ENCODE assay signal across 28 mouse cellular contexts in genomic region chr11:103365022-103365421, GRCm38 (mm10). TPM values are rescaled to one million over a fixed set of nuclear protein-coding genes. Genes with fewer than 3 reads are reported as not detected.
DNase-seq lines count a peak whose midpoint lies in the region; ATAC-seq and TF ChIP-seq lines count a peak whose summit lies in the region.
"Had no signal": no experiment of that assay in that cellular context is flagged by ENCODE, and none has a peak within 500 bp of the region (broad histone marks: within the 10 kb centered on the region; RNA-seq: fewer than 3 reads in every experiment).

No protein-coding gene starts in this region.

- peaks cover 40% of the 10 kb centered on the region for H3K36me3 ChIP-seq in embryonic facial prominence, embryonic 13.5 days
- H3K36me3 ChIP-seq in embryonic facial prominence, embryonic 10.5 days (replicated peaks): peaks cover 45% of the 10 kb centered on the region
- H3K36me3 ChIP-seq in kidney, embryonic 15.5 days: peaks cover 17% of the 10 kb centered on the region
- H3K36me3 ChIP-seq in lung, postnatal 0 days (ENCODE audit: insufficient read depth, low read length): peaks cover 9% of the 10 kb centered on the region; the same call in 1 of the 2 replicates

- no peak overlapping the region for H3K27ac ChIP-seq in embryonic facial prominence, embryonic 13.5 days
- H3K27ac ChIP-seq in embryonic facial prominence, embryonic 10.5 days (replicated peaks): no peak overlapping the region
- peak overlapping the region; percentile 57; the same call in 1 of the 2 replicates for H3K27ac ChIP-seq in kidney, embryonic 15.5 days
- peak overlapping the region; percentile 53 for H3K27ac ChIP-seq in left cerebral cortex, adult 2 months
- H3K27ac ChIP-seq in lung, postnatal 0 days (ENCODE audit: low read length): peak overlapping the region; percentile 94
- H3K27ac ChIP-seq: hindbrain, embryonic 13.5 days; limb, embryonic 10.5 days; limb, embryonic 15.5 days; liver, embryonic 13.5 days; midbrain, embryonic 13.5 days; neural tube, embryonic 13.5 days had no signal

- TF ChIP-seq CTCF in left cerebral cortex, adult 2 months (IDR thresholded peaks at IDR 0.05): no peak
- no peak for TF ChIP-seq CTCF in lung, postnatal 0 days (IDR thresholded peaks at IDR 0.05)

- no peak for DNase-seq in embryonic facial prominence, embryonic 10.5 days (ENCODE audit: low spot score)
- no peak for DNase-seq in kidney, postnatal 36 days
- no peak for DNase-seq in left cerebral cortex, adult 2 months (ENCODE audit: extremely low spot score in 1 of 2, low spot score in 2 of 2)
- no peak for DNase-seq in left cerebral cortex, postnatal 4 days
- no peak for DNase-seq in lung, postnatal 0 days (ENCODE audit: low spot score)
- no peak for DNase-seq in lung, postnatal 4 days
- DNase-seq: adrenal gland, adult 8-10 months; cerebellum, adult 8-10 months; cerebellum, postnatal 25 days; gastrocnemius, postnatal 36 days; heart, adult 18-20 months; heart, postnatal 4 days; kidney, adult 9 months; layer of hippocampus, postnatal 36 days; liver, embryonic 13.5 days; right cerebral cortex, postnatal 14 days; thymus, adult 18-20 months; thymus, postnatal 25 days had no signal

- H3K4me2 ChIP-seq in embryonic facial prominence, embryonic 13.5 days: no peak overlapping the region
- no peak overlapping the region for H3K4me2 ChIP-seq in kidney, embryonic 15.5 days
- H3K4me2 ChIP-seq in lung, postnatal 0 days (replicated peaks; ENCODE audit: low read depth, low read length): no peak overlapping the region
- H3K4me2 ChIP-seq: hindbrain, embryonic 13.5 days; limb, embryonic 15.5 days; midbrain, embryonic 13.5 days; neural tube, embryonic 13.5 days had no signal

- no peaks in the 10 kb centered on the region for H3K9me3 ChIP-seq in embryonic facial prominence, embryonic 13.5 days
- no peaks in the 10 kb centered on the region for H3K9me3 ChIP-seq in embryonic facial prominence, embryonic 10.5 days
- no peaks in the 10 kb centered on the region for H3K9me3 ChIP-seq in kidney, embryonic 15.5 days (replicated peaks)
- H3K9me3 ChIP-seq in lung, postnatal 0 days (ENCODE audit: low read length): no peaks in the 10 kb centered on the region
- H3K9me3 ChIP-seq: hindbrain, embryonic 13.5 days; limb, embryonic 10.5 days; limb, embryonic 15.5 days; liver, embryonic 13.5 days; midbrain, embryonic 13.5 days; neural tube, embryonic 13.5 days had no signal

- intact Hi-C loops in left cerebral cortex, adult 2 months (cut with DNase I): no loop called here
- intact Hi-C loops in left cerebral cortex, postnatal 4 days (cut with DNase I): no loop called here

- peaks cover 32% of the 10 kb centered on the region for H3K4me1 ChIP-seq in embryonic facial prominence, embryonic 13.5 days
- peaks cover 46% of the 10 kb centered on the region for H3K4me1 ChIP-seq in embryonic facial prominence, embryonic 10.5 days
- H3K4me1 ChIP-seq in kidney, embryonic 15.5 days: peaks cover 56% of the 10 kb centered on the region
- peaks cover 10% of the 10 kb centered on the region for H3K4me1 ChIP-seq in lung, postnatal 0 days (ENCODE audit: insufficient read depth, low read depth, low read length)

- H3K27me3 ChIP-seq in embryonic facial prominence, embryonic 13.5 days: peaks cover 61% of the 10 kb centered on the region
- peaks cover 62% of the 10 kb centered on the region for H3K27me3 ChIP-seq in embryonic facial prominence, embryonic 10.5 days (replicated peaks; ENCODE audit: low read depth, poor library complexity, severe bottlenecking)
- H3K27me3 ChIP-seq in kidney, embryonic 15.5 days: peaks cover 29% of the 10 kb centered on the region
- H3K27me3 ChIP-seq in lung, postnatal 0 days (replicated peaks; ENCODE audit: insufficient read depth, low read length): no peaks in the 10 kb centered on the region
- H3K27me3 ChIP-seq: CH12.LX had no signal

- ATAC-seq in embryonic facial prominence, embryonic 13.5 days (ENCODE audit: insufficient number of reproducible peaks, insufficient read depth, low FRiP score, low TSS enrichment, low read depth): no peak
- no peak for ATAC-seq in kidney, embryonic 15.5 days (replicated peaks; ENCODE audit: low FRiP score)
- ATAC-seq in lung, postnatal 0 days: no peak
- ATAC-seq: forebrain, embryonic 14.5 days; intestine, postnatal 0 days; midbrain, embryonic 13.5 days had no signal

- no peak overlapping the region for H3K4me3 ChIP-seq in embryonic facial prominence, embryonic 13.5 days
- no peak overlapping the region for H3K4me3 ChIP-seq in embryonic facial prominence, embryonic 10.5 days
- H3K4me3 ChIP-seq in kidney, embryonic 15.5 days (replicated peaks): no peak overlapping the region
- H3K4me3 ChIP-seq in left cerebral cortex, adult 2 months: no peak overlapping the region
- no peak overlapping the region for H3K4me3 ChIP-seq in lung, postnatal 0 days (ENCODE audit: low read depth, low read length)
- H3K4me3 ChIP-seq: hindbrain, embryonic 13.5 days; limb, embryonic 10.5 days; limb, embryonic 15.5 days; liver, embryonic 13.5 days; midbrain, embryonic 13.5 days; neural tube, embryonic 13.5 days had no signal

- WGBS in embryonic facial prominence, embryonic 13.5 days: 76% methylated on average over 3 of the region's 3 CpGs
- WGBS in embryonic facial prominence, embryonic 10.5 days: 76% methylated on average over 3 of the region's 3 CpGs
- 74% methylated on average over 3 of the region's 3 CpGs for WGBS in kidney, embryonic 15.5 days
- 46% methylated on average over 3 of the region's 3 CpGs for WGBS in lung, postnatal 0 days

- no peak for TF ChIP-seq EP300 in lung, postnatal 0 days (IDR thresholded peaks at IDR 0.05)

- 0 out of 2 replicates have a peak overlapping the region, but pooled peaks have one; percentile 21 for H3K9ac ChIP-seq in embryonic facial prominence, embryonic 13.5 days
- H3K9ac ChIP-seq in kidney, embryonic 15.5 days: no peak overlapping the region
- no peak overlapping the region for H3K9ac ChIP-seq in lung, postnatal 0 days (replicated peaks; ENCODE audit: low read depth)
- H3K9ac ChIP-seq: hindbrain, embryonic 13.5 days; limb, embryonic 15.5 days; liver, embryonic 13.5 days; midbrain, embryonic 13.5 days; neural tube, embryonic 13.5 days had no signal

RNA-seq across cellular contexts. Expression of gene Arhgap27, which starts 1.5 kb away (rescaled TPM):
- polyA plus RNA-seq in embryonic facial prominence, embryonic 13.5 days (2015; fragmentation: Nextera tagmentation; extraction: Ambion mirVana): 6.8 and 7.2 TPM in 2 replicates
- 5.3 and 5.8 TPM in 2 replicates for polyA plus RNA-seq in embryonic facial prominence, embryonic 10.5 days (2016; fragmentation: Nextera tagmentation; extraction: Ambion mirVana)
- polyA plus RNA-seq in kidney, embryonic 15.5 days (2015; fragmentation: Nextera tagmentation; extraction: Ambion mirVana): 15.8 and 17.2 TPM in 2 replicates
- 10 to 100 TPM; 10.8 to 14.0 TPM for total RNA-seq in left cerebral cortex, adult 2 months (2021)
- 1 to 10 TPM; 4.7 to 5.1 TPM for total RNA-seq in left cerebral cortex, postnatal 4 days (2021)
- 18.5 and 20.0 TPM in 2 replicates for polyA plus RNA-seq in lung, postnatal 0 days (2015; fragmentation: Nextera tagmentation; extraction: Ambion mirVana)

RNA-seq across cellular contexts. Expression of gene Plekhm1, which starts 47.5 kb away (rescaled TPM):
- 7.2 and 7.6 TPM in 2 replicates for polyA plus RNA-seq in embryonic facial prominence, embryonic 13.5 days (2015; fragmentation: Nextera tagmentation; extraction: Ambion mirVana)
- 8.1 and 8.9 TPM in 2 replicates for polyA plus RNA-seq in embryonic facial prominence, embryonic 10.5 days (2016; fragmentation: Nextera tagmentation; extraction: Ambion mirVana)
- 7.4 and 8.2 TPM in 2 replicates for polyA plus RNA-seq in kidney, embryonic 15.5 days (2015; fragmentation: Nextera tagmentation; extraction: Ambion mirVana)
- total RNA-seq in left cerebral cortex, adult 2 months (2021): 10 to 100 TPM; 17.0 to 19.8 TPM
- 10 to 100 TPM; 13.8 to 14.8 TPM for total RNA-seq in left cerebral cortex, postnatal 4 days (2021)
- polyA plus RNA-seq in lung, postnatal 0 days (2015; fragmentation: Nextera tagmentation; extraction: Ambion mirVana): 8.1 and 9.4 TPM in 2 replicates

Comparison
In these comparisons a context has a peak if more than half of its experiments do, and no peak if none do; other contexts are left out.
1. H3K27ac ChIP-seq: peak in kidney, embryonic 15.5 days (single experiment), left cerebral cortex, adult 2 months (single experiment) and lung, postnatal 0 days (single experiment); none in embryonic facial prominence, embryonic 13.5 days (single experiment) and embryonic facial prominence, embryonic 10.5 days (single experiment).